Mouse (Mus musculus) thymus, adult 18-20 months (tissue): ENCODE results near the gene 1810049J17Rik.

Experiments
- DNase-seq, 2 experiments: peaks; one replicate each; pipeline ENCODE4 v3.0.0; 2022; ENCODE audit warnings: mixed read lengths in 2 of 2

1810049J17Rik gene

DNA sequence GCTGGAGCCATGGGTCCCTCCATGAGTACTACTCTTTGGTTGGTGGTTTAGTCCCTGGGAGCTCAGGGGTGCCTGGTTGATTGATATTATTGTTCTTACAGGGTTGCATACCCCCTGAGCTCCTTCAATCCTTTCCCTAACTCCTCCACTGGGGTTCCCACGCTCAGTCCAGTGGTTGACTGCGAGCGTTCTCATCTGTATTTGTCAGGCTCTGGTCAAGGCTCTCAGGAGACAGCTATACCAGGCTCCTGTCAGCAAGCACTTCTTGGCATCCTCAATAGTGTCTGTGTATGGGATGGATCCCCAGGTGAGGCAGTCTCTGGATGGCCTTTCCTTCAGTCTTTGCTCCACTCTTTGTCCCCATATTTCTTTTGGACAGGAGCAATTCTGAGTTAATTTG, 25.2 kb upstream of the 1810049J17Rik start:
- no peak for DNase-seq

DNA sequence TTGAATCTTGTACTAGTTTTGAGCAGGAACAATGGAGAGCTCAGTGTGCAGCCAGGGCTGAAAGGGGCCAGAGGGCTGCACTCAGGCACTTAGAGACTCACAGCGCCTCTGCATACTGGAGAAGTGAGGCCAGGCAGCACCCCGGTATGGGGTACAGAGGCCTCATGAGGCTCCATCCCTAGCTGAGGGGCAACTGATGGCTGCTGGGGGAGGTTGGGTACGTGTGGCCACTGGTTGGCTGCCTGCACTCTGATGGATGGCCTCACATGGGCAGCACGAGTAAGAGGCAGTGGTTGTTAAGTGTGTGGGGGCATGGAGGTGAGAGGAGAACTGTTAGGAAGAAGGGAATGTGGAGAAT, 19.7 kb upstream of the 1810049J17Rik start:
- no peak for DNase-seq

DNA sequence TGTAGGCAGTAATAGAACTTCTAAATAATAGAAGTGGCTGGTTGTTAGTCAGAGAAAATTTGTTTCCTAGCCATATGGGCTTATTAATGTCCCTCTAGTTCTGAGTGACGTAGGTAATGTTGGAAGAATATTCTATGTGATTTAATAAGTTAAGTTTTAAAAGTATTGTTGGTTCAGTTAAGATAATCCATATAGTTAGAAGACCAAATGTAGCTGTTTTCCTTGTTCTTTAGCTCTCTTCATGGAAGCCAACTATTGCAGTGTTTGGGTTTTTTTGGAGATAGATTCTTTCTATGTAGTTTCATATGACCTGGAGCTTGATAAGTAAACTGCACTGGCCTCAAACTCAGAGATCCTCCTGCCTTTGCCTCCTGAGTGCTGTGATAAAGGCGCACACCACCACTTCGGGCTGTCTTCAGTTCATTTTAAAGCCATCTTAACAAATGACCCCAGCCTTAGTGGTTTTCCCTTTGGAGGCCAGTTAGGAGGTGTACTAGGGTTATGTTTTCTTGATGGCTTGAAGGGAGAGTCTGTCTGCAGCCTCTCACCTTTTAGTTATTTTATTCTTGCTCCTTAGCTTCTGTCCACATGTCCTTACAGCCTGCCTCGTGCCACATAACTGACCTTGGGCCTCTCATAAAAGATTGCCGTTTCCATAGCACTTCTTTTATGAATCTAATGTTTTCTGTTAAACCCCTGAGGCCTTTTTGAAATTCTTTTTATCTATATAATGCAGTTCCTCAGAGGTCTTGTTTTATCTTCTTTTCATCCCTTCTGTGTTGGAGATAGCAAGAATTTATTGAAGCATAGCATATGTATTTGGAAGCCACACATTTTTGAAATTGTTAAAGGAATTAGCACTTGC, 19.1 kb upstream of the 1810049J17Rik start:
- DNase-seq, result no peak

DNA sequence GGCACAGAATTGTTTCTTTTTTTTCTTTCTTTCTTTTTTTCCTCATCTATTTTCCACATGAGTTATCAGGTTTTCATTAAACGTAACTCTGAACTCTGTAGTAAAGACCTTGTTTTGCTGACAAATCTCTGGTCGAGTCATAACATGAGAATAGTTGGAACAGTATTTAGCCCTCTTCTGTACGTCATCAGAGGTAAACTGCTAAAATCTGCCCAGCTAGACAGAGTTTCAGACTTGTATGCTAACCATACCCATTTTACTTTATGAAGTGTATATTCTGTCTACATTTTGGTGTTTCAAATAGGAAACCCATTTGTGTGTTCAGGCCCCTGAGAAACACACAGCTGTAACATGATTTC, 16.1 kb upstream of the 1810049J17Rik start:
- DNase-seq, result no peak

DNA sequence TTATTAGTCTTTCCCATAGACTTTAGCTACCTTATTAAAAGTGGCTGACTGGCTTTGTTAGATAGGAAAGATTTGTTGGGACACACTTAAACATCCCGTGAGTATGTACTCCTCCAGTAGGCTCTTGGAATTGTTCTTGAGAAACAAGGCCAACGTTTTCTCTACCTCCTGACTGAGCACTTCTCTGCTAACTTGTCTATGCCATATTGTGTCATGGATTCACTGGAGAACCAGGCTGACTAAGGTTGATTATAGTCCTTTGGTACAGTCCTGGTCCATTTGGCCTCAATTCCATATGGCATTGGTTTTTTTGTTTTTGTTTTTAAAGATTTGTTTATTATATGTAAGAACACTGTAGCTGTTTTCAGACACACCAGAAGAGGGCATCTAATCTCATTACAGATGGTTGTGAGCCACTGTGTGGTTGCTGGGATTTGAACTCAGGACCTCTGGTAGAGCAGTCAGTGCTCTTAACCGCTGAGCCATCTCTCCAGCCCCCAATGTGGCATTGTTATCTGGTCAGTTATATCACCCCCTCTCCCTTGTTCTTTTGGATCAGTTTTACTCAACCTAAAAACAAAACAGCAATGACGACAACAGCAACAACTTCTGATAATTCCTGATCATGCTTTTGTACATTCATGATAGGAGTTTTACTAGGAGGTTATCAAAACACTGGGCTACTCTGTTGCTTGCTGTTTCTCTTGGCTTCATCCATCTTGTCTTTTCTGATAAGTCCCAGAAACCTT, 15.5 kb upstream of the 1810049J17Rik start:
- DNase-seq, result no peak

DNA sequence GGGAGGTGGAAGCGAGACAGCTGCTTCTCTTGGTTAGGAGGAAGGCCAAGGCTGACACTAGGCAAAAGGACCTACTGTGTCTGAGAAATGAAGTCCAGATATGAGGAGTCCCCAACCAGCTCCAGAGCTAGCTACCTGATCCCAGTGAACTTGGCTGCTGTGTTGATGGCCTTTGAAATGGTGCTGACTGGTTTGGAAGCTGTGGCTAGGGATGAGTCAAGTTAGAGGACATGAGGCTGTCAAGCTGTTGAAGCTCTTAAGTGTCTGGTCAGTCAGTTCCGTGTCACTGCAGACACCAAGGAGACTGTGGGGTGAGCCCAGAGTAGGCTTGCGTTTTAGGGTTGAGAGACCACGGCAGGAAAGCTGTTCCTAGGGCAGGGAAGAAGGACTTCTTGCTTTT, 12.7 kb upstream of the 1810049J17Rik start:
- DNase-seq, result no peak

GRCm38 (mm10) chr15:12331300-12331699, 9.6 kb upstream of the 1810049J17Rik start:
- DNase-seq, result no peak

DNA sequence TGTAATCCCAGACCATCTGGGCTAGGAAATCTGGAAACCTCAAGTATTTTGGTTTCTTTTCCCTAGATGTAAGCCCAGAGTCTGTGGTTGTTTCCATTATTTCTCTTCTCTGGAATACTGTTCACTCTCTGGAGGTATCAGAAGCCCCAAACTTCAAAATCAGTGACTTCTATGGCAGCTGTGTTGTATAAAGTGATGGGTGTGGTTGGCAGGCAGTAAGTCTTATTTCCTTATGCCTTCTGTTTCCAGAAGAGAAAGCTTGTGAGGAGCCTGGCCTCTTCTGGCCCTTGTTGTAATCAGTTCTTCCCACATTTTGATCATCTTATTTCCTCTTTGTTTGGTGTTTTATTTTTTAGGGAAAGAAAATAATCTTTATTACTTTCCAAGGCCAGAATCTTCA, 9.2 kb upstream of the 1810049J17Rik start:
- DNase-seq, result no peak

- DNase-seq, result no peak
These were observed 8.7 kb upstream of the 1810049J17Rik start for GRCm38 (mm10) chr15:12330389-12330788.

- no peak for DNase-seq
These were observed 2.6 kb upstream of the 1810049J17Rik start for GRCm38 (mm10) chr15:12324326-12324725.

GRCm38 (mm10) chr15:12322676-12323402, 1.1 kb upstream of the 1810049J17Rik start:
- no peak for DNase-seq

- DNase-seq, result peak; percentile 85 to 86
These were observed 460 bp downstream of the 1810049J17Rik start, which contains the start of gene Golph3 for GRCm38 (mm10) chr15:12321091-12321787. Golph3 (plus strand) TSS chr15:12321450.

- no peak for DNase-seq
These were observed 1.1 kb downstream of the 1810049J17Rik start for GRCm38 (mm10) chr15:12320441-12321090.

GRCm38 (mm10) chr15:12319889-12320288, 1.8 kb downstream of the 1810049J17Rik start:
- no peak for DNase-seq

GRCm38 (mm10) chr15:12318451-12318850, 3.2 kb downstream of the 1810049J17Rik start:
- DNase-seq, result no peak

DNA sequence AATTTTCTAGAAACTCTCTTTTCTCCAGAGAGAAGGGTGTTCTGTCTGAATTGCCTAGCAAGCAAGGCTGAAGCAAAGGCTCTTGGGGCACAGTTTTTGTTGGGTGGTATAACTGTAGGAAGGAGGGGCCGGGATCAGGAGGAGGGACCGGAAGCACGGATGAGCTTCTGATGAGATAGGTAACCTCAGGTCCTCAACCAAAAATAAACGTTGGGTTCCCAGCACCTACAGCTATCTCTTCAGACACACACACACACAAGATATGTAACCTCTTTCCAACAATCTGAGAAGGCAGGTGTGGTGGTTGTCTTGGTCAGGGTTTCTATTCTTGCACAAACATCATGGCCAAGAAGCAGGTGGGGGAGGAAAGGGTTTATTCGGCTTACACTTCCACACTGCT, 4.4 kb downstream of the 1810049J17Rik start:
- no peak for DNase-seq

DNA sequence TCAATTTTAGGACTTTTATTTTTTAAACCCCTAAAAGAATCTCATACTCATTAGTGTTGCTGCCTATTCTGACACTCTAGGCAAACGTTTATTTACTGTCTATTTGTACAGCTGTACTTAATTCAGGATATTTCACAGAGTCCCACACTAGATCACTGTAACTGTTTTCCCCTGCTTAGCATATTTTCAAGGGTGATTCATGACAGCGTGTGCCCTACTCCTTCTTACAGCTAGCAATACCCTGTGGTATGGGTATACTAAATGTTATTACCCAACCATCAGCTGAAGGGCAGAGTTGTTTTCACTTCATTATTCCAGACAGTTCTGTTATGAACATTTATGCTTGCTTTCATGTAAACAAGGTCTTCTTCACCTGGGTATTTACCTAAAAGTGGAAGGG, 5.7 kb downstream of the 1810049J17Rik start:
- no peak for DNase-seq

GRCm38 (mm10) chr15:12314584-12314983, 7.1 kb downstream of the 1810049J17Rik start:
- no peak for DNase-seq

GRCm38 (mm10) chr15:12313255-12313654, 8.4 kb downstream of the 1810049J17Rik start:
- DNase-seq, result no peak

DNA sequence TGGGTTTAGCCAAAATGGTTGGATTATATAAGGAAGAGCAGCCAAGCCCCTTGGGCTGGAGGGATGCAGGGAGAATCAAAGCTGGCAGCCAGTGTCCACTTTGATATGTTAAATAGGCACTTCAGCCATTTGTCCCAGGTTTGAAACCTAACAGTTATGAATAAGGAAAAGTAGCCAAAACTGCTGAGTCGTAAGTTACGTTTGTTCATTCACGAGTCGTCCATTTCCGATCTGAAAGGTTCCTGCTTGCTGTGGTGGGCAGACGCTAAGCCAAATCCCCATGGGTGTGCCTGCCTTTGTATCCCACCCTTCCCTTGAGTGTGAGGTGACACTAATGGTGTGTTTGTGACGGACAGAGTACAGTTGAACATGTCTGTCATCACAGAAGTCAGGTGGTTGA, 10.2 kb downstream of the 1810049J17Rik start:
- no peak for DNase-seq

GRCm38 (mm10) chr15:12310676-12311075, 11.0 kb downstream of the 1810049J17Rik start:
- no peak for DNase-seq

DNA sequence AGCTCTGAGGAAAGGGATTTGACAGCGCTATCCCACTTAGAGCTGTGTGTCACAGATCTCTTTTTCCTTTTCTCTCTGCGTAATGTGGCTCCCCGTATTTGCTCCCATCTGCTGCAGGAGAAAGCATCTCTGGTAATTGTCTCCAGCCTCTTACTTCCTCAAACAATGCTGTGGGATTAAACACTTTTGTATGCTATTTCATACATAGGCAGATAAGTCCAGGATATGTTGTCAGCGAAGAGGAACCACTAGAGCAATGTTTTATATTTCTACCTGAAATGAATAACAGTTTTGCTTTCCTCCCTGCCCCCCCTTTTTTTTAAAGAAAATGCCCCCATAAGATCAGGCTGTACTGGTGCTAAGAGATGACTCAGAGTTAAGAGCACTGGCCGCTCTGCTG, 13.2 kb downstream of the 1810049J17Rik start:
- DNase-seq, result no peak
